Mouse (Mus musculus): Measurements from ENCODE around the gene Faap100. TPM values are rescaled to one million over a fixed set of nuclear protein-coding genes. Genes with fewer than 3 reads are reported as not detected.
"Not testable (repeated sequence)": the region's sequence is repeated elsewhere in the genome, so short reads cannot be mapped to it uniquely, and the experiment has no call there.

The Faap100 gene
- total RNA-seq (2015) (5.9 and 6.9 TPM in 2 replicates), total RNA-seq (2017) (6.5 and 10.5 TPM in 2 replicates)

DNA sequence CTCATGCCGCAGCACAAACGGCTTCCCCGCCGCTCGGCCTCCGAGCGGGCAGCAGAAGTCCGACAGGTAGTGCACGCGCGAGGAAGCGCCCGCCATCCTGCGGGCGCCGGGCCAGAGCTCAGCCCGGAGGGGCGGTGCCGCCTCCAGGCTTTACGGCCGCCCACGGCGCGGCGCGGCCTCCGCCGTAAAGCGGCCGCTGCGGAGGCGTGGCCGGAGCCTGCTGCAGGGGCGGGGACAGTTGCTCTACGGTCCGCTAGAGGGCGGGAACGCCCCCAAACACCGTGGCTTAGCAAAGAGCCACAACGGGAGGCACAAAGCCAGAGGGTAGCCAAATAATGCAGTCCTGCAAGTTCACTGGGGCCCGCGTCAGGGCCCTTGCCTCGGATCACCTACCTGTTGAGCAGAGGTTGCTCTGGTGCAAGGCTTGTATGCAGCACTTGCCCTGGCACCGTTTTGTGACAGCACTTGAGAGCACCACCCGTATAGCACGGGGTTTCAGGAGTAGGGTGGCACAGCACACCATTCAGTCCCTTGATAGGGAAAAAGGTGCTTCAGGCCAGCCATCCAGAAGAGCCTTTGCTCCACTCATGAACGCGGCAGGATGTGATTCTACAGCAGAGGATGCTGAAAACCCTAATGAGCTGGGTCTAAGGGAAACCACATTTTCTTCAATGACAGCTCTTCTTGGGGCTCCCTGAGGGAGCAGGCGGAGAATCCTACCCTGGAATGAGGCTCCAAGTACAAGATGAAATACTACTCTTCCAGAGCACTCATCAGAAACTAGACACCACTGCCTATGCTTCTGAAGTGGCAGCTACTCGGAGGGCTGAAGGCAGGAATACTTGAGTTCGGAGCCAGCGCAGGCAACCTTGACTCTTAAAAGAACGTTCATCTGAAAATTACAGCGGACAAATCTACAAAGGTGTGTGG, at the start of gene Faap100:
Gene Faap100 (minus strand): TSS at position 154 of the 930 bp plus-strand sequence.
- peak; percentile 97 for ATAC-seq (ENCODE audit: poor library complexity, severe bottlenecking)

GRCm38 (mm10) chr11:120426727-120427126, 48.2 kb upstream of the Faap100 start:
- no peak for ATAC-seq (ENCODE audit: poor library complexity, severe bottlenecking)

- ATAC-seq (ENCODE audit: poor library complexity, severe bottlenecking): peak; percentile 52; the same call in 1 of the 2 replicates
Measured at GRCm38 (mm10) chr11:120423569-120424295, 45.2 kb upstream of the Faap100 start.

DNA sequence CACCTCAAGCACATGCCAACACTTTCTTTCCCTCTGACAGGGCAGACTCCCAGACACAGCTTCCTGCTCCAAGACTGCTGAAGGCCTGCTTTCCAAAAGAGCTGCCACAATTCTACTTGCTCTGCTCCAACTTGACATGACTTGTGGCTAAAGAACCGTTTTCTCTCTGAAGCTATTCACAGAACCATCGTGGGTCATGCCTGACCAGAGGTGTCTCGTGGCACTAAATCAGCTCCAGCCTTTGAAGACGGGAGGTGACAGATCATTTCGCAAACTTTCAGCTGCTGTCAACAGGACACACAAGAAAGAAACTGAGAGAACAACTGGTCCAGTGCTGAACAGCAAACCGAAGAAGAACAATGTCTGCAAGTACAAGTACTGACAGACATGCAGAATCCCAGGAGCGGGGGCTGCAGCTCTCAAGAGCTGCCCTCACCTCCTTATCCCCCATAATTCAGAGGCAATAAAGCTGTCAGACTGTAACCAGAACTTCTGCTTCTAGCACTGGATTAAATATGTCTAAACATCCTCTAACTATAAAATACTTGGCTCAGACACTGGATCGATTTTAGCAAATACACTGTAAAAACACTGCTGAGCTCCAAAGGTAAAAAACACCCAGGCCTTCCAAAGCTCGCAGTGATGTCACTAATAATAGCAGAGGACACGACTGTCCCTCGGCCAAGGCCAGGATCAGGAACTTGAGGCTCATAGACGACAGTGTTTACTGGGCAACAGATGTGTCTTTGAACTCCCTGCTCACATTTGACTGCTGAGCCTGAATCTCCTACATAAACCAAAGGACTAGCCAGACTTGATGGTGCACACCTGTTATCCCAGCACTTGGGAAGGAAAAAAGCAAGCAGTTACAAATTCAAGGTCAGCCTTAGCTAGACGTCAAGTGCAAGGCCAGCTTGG, 44.3 kb upstream of the Faap100 start:
- ATAC-seq (ENCODE audit: poor library complexity, severe bottlenecking): no peak

DNA sequence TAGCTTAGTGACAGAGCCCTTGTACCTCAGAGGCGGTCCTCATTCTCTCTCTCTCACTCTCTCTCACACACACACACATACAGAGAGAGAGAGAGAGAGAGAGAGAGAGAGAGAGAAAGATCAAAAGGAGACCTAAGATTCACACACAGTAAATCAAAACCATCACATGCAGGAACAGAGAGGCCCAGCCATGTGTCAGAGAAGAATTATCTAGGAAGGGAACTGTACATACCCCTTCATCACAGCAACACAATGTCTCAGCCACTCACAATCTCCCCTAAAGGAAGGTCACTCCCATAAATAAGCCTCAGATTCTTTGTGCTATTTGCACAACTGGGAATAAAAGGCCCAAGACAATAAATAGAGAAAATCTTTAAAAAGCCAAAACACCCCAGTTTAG, 40.0 kb upstream of the Faap100 start:
- ATAC-seq (ENCODE audit: poor library complexity, severe bottlenecking): no peak

- ATAC-seq (ENCODE audit: poor library complexity, severe bottlenecking): no peak
Measured at GRCm38 (mm10) chr11:120417852-120418251, 39.3 kb upstream of the Faap100 start.

- ATAC-seq (ENCODE audit: poor library complexity, severe bottlenecking): not testable (repeated sequence)
Measured at GRCm38 (mm10) chr11:120413621-120414020, 35.1 kb upstream of the Faap100 start.

DNA sequence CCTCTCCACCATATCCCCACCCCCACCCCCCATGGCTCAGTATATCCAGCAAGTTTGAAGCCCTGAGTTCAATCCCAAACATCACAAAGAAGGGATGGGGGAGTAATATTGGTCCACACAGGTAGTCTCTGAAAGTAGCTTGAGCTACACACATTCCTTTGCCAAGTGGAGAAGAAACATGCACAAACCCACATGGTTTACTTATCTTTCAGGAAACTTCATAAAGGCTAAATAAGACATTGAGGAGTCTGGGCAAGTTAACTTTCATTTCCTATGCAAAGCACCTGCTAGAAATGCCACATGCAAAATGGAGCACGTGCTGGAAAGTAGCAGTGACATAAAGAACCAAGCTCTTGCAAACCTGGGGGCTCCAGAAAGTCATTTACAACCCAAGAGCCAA, 27.9 kb upstream of the Faap100 start:
- no peak for ATAC-seq (ENCODE audit: poor library complexity, severe bottlenecking)

- no peak for ATAC-seq (ENCODE audit: poor library complexity, severe bottlenecking)
Measured at GRCm38 (mm10) chr11:120405867-120406266, 27.3 kb upstream of the Faap100 start.

- ATAC-seq (ENCODE audit: poor library complexity, severe bottlenecking): peak; percentile 56
Measured at GRCm38 (mm10) chr11:120404814-120405213, 26.2 kb upstream of the Faap100 start.

DNA sequence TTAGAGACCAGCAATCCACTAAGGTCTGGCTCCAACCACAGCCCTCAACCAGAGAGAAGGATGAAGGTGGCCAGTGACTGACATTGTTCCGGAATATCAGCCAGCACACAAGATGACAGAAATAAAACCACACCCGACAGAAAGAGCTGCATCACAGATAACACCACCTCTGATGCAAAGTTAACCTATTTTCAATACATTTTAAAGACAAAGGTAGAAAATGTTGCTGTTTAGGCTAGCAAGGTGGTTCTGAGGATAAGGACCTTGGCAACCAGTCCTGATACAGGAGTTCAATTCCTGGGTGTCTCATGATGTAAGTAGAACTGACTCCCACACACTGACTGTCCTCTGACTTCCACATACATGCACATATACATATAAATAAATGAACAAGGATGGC, 20.8 kb upstream of the Faap100 start:
- 0 out of 2 replicates have a peak, but pooled peaks have one; percentile 10 for ATAC-seq (ENCODE audit: poor library complexity, severe bottlenecking)

DNA sequence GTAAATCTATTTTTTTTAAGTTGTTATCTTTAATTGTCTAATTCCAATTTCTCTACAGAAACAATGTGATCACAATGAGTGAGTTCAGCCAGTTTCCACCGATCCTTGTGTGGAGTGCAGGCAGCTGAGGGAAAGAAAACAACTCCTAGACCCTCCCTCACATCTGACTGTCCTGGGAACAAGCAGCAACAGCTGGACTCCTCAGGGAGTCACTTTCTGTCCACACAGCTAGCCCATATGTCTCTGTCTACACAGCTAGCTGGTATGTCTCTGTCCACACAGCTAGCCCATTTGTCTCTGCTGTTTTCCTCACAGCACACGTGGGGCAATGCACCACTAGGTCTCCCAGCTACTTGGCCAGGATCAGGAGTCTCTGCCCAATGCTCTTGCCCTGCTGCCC, 19.0 kb upstream of the Faap100 start:
- no peak for ATAC-seq (ENCODE audit: poor library complexity, severe bottlenecking)

- ATAC-seq (ENCODE audit: poor library complexity, severe bottlenecking): no peak
Measured at GRCm38 (mm10) chr11:120395661-120396060, 17.1 kb upstream of the Faap100 start.

DNA sequence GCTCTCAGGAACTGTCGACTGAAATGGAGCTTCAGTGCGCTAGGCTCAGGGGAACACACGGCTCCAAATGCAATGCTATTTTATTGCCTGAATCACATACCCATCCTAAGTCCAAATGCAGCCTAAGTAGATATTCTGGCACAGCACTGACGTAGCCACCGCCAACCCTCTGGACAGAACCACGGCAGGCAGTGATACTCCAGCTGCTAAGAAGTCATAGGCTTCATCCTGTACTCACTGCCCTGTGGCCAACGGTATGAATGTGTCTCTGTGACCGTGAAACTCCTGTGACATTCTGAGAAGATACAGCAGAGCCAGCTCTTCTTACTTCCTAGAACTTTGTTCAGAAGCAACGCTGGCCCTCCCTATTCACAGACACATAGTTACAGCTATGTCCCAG, 10.0 kb upstream of the Faap100 start:
- no peak for ATAC-seq (ENCODE audit: poor library complexity, severe bottlenecking)

DNA sequence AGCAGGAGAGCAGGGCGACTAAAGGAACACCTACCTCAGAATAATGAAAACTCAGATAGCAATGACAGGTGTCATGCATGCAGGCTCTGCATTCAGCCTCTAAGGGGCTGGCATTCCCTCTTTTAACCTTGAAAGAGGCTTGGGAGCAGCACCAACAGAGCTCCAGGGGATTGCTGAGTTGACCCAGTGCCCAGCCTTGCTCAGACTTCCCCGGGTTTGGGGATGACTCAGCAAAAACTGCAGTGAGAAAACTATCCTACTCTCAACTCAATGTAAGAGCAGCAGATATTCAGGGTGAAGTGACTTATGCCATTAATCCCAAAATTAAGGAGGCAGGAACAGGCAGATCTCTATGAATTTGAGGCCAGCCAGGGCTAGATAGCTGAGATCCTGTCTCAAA, 8.6 kb upstream of the Faap100 start:
- ATAC-seq (ENCODE audit: poor library complexity, severe bottlenecking): no peak

DNA sequence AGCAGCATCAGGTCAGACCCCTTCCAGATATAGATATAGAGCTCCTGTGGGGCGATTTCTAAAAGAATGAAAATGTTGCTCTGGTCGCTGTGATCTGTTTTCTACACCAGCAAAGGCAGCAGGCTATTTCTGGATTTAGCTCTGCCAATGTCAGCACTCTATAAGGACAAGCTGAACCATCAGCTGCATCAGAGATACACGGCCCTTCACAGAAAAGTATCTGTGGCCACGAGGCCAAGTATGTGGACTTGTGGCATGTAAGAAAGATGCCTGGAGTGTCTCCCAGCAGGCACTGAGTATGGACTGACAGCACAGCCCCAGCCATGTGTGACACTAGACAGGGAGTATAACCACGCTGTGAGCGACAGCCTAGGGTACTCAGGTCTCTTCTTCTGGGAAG, 8.1 kb upstream of the Faap100 start:
- ATAC-seq (ENCODE audit: poor library complexity, severe bottlenecking): no peak

DNA sequence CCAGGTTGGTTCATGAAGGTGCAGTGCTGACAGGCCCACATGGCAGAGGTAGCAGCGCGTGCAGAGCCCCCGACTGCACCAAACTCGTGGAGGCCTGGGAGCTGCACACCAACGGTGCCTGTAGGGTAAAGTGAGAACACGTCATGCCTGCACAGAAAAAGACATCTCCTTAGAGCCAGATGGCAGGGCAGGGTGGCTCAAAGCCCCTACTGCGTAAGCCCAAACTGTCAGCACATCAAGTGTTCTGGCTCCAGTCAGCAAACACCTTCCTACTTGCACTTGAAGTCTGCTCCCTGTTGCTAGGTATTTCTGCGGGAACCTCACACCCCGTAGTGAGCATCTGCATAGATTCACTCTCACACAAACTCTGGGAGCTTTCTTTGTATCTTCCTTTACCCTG, 3.9 kb upstream of the Faap100 start:
- ATAC-seq (ENCODE audit: poor library complexity, severe bottlenecking): no peak

DNA sequence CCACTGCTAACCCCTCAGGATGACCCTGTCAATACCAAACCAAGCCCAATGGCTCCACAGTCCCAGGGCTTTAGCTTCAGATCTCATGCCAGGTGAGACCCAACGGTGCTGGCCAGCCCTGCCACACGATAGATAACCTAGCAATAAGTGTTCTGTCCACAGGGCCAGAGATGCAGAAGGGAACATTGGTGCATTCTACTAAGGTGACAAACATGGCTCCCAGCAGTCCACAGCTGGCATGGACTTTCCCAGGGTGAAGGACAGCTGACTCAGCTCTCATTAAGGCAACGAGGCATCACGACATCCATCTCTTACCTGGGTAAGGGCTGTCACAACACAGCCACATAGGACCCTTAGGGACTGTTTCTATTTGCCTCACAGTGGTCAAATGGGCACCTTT, 2.6 kb upstream of the Faap100 start:
- no peak for ATAC-seq (ENCODE audit: poor library complexity, severe bottlenecking)

GRCm38 (mm10) chr11:120380271-120380670, 1.7 kb upstream of the Faap100 start:
- no peak for ATAC-seq (ENCODE audit: poor library complexity, severe bottlenecking)

DNA sequence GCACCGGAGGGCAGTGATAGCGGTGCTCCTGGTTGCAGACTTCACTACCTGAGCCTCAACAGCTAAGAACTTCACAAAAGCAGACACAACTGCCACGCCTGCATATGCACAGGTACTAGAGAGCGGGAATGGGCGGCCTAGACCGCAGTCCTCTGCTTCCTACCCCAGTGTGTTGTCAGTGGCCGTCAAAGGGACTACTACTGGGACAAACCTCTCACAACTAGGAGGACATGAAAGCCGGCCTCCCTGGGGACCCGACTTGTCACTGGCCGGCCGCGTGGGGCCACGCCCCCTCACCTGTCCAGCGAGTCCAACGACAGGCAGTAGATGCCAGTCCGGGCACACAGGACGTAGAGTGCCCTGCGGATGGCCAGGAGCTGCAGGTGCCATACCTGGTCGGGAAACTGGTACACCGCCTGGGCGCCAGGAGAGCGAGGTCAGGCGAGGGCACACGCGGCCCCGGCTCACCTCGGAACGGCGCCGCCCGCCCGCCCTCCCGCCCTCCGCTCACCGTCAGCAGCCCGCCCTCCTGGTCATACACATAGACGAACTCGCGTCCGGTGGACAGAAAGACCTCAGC, 443 bp downstream of the Faap100 start:
- ATAC-seq (ENCODE audit: poor library complexity, severe bottlenecking): 0 out of 2 replicates have a peak, but pooled peaks have one; percentile 9

All from megakaryocyte, adult 5-6 weeks (primary cell).